Mouse (Mus musculus) layer of hippocampus, postnatal 36 days (tissue): ENCODE data around the gene Skil. TPM values are rescaled to one million over a fixed set of nuclear protein-coding genes. Genes with fewer than 3 reads are reported as not detected.

Experiments
- DNase-seq, 2 experiments: peaks; one replicate each; pipeline ENCODE4 v3.0.0; 2022
- total RNA-seq, 2 experiments: library from RNA; stranded (reverse); gene quantifications; 2 replicates each; pipeline ENCODE4 v1.2.3; 2021

Skil gene
- 10 to 100 TPM; 74.5 to 74.6 TPM for total RNA-seq

DNA sequence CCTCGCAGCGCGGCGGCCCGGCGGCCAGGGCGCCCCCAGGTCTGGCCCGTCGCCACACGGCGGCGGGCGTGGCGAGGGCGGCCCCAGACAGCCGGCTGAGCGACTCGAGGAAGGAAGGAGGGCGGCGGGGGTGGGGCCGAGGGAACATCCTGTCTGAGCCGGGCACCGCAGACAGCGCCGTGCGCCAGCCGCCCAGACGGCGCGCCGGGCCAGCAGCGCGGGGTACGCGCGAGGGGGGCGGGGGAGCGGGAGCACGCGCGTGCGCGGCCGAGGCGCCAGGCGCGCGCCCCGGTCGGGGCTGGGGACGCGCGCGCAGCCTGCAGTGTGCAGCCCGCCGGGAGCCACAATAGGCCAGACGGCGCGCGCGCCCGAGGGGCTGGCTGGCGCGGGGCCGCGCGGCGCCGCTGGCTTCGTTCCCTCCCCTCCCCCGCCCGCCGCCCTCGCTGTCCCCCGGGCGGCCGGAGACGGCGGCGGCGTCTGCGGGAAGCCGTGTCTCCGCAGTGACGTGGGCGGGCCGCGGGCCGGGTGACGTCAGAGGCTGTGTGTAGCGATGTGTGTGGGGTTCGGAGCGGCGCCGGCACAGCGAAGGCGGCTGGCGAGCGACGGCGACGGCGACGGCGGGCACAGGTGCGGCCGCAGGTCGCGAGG, at the start of gene Skil:
TSS of gene Skil (plus strand) at position 528 of the 648 bp plus-strand sequence.
- peak; percentile 90 to 92 for DNase-seq

DNA sequence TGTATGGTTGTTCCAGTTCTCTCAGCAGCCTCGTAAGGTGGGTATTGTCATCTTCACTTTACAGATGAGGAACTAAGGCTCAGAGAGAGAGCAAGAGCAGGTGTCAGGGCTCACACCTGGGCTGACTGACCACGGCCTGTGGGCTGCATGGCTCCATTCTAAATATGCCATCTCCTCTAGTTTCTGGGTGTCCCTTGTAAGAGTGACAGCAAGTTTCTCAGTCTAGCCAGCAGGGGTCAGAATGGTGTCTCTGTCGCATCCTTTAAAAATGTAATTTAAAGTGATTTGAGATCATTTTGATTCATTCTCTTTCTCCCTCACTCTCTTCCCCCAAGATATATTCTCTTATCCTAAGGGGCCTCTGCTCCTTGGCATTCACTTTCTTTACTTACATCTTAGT, 47.6 kb upstream of the Skil start:
- DNase-seq: no peak

DNA sequence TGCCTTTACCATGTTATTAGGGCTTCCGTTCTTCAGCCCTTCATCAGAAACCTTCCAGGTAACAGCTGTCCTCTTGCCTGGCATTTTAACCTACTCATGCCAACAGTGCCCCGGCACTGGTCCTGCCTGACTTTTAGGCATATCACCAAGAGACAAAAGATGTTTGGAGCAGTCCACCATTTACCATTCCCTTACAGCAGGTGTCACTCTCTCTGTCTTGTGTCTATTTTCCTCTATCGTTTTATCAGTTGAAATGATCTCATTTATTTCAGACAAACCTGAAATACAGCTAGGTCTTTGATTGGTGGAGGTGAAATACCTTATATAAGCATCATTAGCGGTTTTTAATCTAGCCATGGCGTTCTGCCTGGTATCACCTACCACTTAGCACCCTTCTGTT, 45.8 kb upstream of the Skil start:
- DNase-seq: no peak

DNA sequence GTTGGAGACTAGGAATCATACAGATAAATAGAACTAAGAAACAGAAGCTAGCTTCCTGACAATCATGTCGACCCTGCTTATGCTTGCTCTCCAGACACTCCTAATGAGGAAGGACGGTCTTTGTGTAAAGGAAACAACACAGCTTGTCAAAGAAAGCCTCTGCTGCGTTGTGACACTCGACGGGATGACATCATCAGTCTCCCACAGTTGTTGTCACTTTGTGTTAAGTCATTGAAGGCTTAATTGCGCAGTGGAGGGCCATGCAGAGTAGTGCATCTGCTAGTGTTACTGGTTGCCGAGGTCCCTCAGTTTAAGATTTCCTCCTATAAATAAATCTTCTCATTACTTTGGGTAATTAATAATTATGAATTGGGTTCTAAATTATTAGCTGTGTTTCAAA, 44.5 kb upstream of the Skil start:
- no peak for DNase-seq

DNA sequence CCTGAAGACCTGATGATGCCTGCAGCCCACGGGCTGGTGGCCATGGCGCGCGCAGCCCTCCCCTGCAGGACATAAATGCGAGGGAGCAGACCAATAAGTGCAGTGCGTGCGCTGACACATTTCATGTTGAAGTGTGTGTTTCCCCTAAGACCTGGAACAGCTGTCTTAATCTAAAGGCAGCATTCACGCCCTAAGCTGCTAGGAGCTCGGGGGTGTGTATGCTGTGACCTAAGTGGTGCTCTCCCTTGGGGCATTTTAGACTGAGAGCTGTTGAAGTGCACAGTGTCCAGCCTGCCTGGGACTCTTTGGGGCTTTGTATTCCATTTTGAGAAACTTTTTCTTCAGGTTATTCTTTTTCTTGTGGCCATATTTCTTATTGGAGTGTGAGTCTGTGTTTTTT, 43.1 kb upstream of the Skil start:
- no peak for DNase-seq

DNA sequence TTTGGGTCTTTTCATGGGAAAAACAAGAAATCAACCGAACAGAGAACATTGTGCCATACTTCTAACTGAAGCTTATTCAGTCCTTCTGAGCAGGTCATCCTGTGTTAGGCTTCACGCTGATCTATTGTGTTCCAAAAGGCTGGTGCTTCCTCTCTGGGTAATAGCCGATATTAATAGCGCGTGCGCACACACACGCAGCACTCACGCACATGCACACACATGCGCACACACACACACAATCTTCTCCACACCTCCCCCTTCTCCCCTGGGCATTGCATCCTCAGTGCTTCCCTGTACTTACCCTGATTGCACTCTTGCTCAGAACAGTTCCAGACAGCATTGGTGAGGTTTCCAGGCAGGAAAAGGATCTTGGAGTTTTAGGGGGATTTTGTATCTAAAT, 41.7 kb upstream of the Skil start:
- no peak for DNase-seq

DNA sequence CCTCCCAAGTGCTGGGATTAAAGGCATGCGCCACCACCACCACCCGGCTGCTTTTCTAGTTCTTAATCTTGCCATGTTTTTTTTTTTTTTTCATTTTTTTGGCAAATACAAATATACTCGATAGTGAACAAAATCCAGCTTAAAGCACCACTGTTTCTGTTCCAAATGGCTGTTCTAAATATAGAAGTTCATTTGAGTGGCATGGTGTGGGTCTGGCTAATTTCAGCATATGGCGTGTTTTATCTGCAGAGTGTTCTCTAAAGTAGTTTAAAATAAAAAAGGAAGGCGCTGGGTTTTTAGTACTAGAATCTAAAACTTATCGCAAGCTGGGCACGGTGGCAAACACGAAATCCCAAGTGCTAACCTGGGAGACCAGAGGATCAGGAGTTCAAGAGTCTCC, 40.0 kb upstream of the Skil start:
- DNase-seq: no peak

DNA sequence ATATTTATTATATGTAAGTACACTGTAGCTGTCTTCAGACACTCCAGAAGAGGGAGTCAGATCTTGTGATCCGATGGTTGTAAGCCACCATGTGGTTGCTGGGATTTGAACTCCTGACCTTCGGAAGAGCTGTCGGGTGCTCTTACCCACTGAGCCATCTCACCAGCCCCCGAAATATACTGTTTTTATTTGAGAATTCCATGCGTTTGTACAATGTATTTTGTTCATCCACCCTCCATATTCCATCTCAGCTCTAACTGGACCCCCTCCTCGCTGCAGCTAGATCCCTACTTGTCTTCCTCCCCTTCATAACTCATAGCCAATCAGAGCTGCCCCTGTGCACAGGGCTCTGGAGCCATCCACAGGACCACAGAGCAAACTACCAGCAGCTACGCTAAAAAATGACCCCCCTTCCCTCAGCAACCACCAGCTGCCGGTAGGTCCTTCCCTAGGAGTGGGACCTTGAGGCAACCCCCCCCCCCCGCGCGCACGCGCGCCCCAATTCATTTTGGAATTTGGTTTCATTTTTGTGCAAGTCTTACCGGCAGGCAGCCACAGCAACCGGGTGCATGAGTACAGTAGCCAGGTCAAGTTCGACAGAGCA, 38.7 kb upstream of the Skil start:
- DNase-seq: no peak

DNA sequence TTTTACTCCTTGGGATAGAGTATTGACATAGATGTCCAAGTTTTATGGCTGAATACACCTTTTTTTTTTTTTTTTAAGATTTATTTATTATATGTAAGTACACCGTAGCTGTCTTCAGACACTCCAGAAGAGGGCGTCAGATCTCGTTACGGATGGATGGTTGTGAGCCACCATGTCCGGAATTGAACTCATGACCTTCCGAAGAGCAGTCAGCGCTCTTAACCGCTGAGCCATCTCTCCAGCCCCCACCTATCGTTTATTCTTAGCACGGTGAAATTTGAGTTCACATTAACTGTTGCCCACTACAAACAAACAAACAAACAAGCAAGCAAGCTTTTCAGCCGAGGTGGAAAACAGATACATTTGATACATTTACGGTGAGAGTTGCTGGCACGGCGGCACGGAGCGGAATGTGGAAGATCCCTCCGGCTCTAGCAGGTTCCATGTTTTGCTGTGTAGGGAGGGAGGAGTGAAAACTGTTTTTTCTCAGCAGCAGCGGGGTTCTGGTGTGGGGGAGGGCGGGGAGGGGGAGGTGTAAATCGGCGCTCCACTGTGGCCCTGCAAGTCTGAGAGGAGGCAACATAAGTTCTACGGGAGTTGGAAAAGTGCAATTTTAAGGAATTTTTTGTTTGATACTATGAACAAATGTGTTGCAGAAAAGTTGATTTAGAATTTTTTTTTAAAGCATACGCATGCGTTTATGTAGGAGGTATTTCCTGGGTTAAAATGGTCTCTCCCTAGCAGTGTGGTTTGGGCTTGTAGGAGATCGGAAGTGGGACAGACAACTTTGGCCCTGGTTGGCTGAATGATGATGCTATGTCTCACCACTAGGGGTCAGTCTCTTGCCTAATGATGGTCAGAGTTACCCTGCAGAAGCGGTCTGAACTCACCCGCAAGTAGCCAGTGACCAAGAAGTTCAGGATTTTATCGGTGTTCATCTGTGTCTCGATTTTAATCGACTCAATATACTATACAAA, 37.9 kb upstream of the Skil start:
- DNase-seq: peak; percentile 53 to 67

DNA sequence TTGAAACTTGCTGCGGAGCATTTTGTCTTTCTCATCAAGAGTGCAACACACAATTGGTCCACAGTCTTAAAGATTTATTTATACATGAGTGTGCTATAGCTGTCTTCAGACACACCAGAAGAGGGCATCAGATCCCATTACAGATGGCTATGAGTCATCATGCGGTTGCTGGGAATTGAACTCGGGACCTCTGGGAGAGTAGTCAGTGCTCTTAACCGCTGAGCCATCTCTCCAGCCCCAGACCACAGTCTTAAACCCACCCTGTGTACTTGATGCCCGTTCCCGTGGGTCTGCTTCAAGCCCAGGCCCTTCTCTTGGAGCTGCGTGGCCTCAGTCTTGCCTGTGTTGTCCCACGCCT, 34.1 kb upstream of the Skil start:
- no peak for DNase-seq

DNA sequence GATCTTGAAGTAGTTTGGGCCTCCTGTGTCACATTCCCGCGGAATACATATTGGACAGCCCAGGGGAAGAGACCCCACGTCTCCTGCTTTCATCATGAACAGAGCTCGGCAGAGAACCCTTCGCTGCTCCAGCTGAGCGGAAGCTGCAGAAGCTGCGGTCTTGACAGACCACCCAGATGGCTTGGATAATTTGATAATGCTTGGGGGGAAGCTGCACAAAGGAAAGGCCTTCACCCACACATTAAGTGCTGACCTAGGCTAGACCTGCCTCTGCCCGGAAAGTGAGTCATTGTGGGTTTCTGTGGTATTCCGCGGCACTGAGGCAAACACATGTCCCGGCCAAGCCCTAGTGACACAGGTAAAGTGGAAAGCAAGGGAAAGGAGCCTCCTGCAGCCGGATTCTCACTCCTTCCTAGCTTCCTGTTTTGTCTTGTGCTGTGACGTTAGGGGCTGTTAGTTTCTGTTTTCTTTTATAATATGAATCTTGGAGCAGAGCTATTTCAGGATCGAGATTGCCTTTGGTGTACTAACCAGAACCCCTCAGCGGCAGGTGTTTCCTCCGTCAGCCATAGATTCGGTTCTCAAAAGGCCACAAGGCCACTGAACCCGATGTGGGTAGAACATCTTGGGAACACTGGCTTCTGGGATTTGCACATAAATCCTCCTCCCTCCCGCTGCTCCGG, 33.6 kb upstream of the Skil start:
- no peak for DNase-seq

DNA sequence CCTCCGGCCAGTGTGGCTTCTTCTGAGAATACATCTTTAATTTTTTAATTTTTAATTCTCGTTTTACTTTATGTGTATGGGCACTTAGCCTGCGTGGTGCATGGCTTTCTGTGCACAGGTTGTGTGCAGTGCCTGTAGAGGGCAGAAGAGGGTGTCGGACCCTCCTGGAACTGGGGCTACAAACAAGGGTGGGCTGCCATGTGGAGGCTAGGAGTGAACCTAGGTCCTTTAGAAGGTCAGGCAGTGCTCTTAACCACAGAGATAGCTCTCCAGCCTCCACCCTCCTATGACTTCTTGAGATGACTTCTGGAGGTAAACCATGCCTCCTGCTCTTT, 33.1 kb upstream of the Skil start:
- no peak for DNase-seq

DNA sequence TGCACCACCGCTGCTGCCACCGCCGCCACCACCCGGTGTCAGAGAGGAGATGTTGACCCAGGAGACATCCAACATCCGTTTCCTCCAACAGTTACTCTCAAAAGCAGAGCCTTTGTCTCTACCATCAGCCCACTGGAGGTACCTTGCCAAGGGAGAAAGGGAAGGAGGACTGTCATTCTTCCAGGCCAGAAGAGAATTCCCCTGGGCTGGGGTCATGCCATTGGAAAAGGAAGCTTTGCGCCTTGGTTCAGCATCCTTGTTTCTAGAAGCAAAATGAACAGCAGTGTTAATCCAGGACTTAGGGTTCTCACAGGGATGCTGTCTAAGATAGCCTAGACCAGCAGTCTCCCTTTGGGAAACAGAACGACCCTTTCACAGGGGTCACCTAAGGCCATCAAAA, 32.5 kb upstream of the Skil start:
- no peak for DNase-seq

DNA sequence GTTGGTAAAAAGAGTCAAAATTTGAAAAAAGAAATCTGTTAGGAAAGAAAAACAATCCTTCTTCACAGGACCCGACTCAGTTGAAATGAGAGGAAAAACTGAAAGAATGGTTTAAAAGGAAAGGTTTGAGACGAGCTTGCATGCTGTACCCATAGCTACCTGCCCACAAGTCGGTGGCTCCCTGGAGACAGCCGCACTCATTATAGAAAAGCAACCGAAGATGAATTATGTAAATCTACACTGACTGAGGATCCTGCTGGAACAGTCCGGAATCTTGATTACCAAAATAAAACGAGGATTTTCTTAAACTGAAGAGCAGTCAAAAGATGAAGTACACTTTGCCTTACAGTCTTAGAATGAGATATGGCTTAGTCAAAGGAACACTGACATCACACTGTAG, 26.4 kb upstream of the Skil start:
- no peak for DNase-seq

DNA sequence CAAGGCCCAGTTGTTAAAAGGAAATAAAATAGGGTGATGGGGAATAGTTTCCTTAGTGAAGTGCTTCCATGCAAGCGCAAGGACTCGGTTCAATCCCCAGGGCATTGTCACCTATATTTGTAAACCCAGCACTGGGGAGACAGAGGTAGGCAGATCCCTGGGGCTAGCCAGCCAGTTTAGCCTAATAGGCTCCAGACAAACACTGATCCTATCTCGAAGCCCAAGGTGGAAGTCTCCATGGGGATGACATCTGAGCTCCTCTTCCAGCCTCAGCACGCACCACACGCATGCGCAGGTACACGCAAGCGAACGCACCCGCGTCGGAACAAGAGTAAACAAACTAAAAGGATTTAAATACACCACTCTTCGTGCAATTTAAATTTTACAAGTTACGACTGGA, 23.1 kb upstream of the Skil start:
- DNase-seq: no peak

DNA sequence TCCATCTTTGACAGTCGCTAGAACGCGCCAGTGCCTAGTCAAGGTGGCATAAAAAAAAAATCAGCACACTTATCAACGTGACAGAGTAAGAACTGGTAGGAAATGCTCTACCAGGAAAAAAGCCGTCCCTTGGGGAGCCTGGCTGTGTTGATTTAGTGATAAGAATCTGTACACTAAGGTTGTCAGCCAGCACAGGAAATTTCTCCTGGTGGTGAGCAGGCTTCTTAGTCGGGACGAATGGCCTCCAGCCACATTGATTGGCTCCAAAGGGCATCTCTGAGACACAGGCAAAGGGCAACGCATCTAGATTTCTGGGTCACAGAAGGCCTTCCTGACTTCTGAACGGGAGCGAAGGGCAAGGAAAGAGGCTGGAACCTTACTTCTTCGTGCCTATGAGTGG, 19.1 kb upstream of the Skil start:
- no peak for DNase-seq

DNA sequence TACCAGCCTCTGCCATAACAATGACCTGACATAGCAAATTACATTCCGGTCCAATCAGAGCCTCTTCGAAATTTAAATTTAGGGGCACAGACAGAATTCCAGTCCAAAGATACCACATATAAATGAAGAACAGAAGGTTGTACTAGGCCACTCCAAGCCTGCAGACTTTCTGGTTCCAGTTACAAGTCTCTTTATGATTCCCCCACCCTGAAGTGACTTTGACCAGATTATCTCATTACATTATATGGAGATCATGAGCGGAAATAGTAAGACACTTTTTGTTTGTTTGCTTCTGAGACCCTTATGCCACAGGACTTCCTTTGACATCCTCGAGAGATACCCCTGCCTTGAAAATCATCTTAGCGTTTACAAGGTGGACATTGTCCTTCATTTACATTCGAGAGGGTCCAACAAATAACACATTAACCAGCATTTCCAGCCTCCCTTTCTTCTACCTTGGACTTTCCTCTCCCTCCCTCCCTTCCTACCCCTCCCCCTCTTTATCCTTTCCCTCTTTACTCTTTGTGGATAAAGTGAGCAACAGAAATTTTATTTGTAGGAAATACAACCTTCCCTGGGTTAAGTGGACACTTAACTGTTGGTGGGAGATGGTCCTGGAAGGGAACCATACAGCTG, 17.7 kb upstream of the Skil start:
- no peak for DNase-seq

DNA sequence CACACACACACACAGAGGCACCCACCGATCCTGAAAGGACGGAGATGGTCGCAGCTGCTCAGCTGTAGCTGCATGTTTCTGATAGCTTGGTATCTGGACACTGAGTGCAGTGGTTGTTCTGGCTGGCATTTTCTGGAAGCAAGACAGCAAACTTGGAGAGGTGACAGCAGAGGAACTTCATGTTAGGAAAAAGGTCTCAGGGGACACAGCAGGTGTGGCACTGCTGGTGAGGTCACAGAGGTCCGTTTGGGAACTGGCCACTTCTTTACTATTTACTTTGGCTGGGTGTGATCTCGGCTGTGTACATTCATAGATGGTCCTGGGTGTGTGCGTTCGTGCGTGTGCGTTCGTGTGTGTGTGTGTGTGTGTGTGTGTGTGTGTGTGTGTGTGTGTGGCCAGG, 15.4 kb upstream of the Skil start:
- no peak for DNase-seq

DNA sequence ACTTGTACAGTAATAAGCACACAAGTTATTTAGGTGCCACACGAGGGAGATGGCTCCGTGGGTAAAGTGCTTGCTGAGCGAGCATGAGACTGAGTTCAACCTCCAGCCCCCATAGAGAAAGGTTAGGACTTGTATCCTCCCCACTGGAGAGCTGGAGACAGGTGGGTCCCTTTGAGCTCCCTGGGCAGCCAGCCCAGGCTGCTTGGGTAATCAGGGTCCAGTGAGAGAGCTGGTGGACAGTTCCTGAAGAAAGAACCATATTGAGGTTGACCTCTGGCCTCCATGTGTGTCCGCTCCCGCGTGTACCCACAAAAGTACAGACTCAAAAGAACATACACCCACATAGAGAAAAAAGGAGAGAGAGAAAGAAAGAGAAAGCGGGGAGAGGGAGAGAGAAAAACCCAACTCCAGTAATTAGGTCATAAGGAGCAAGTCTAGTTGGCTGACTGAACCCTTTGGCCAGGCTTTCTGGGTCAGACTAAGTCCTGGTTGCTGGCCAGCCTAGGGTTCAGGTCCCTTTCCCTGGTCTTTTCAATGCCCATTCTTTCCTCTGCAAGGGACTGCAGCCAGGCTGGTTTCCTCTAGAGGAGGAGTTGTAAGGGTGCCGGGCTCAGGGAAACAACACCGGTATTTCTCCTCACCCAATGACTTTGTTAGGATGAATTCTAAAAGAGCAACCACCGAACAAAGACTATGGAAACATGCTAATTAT, 13.9 kb upstream of the Skil start:
- peak in 1 of 2 experiments; percentile 15 for DNase-seq

DNA sequence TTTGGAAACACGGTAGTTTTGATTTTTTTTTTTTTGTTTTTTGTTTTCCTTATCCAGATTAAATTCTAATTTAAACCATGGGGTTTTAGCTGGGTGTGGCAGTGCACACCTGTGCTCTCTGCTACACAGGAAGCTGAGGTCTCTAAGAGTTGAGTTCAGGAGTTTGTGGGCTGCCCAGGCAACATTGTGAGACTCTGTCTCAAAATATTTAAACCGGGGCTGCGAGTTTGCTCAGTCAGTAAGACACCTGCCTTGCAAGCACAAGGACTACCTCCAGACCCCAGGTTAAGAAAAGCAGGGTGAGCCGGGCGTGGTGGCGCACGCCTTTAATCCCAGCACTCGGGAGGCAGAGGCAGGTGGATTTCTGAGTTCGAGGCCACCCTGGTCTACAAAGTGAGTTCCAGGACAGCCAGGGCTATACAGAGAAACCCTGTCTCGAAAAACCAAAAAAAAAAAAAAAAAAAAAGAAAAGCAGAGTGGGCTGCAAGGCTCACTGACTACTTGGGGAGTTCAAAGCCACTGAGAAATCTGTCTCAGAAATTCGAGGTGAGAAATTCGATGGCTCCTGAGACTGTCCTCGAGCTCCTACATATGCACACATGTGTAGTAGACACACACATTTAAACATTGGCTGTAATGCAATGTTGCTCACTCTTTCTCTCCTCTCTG, 11.9 kb upstream of the Skil start:
- DNase-seq: no peak

DNA sequence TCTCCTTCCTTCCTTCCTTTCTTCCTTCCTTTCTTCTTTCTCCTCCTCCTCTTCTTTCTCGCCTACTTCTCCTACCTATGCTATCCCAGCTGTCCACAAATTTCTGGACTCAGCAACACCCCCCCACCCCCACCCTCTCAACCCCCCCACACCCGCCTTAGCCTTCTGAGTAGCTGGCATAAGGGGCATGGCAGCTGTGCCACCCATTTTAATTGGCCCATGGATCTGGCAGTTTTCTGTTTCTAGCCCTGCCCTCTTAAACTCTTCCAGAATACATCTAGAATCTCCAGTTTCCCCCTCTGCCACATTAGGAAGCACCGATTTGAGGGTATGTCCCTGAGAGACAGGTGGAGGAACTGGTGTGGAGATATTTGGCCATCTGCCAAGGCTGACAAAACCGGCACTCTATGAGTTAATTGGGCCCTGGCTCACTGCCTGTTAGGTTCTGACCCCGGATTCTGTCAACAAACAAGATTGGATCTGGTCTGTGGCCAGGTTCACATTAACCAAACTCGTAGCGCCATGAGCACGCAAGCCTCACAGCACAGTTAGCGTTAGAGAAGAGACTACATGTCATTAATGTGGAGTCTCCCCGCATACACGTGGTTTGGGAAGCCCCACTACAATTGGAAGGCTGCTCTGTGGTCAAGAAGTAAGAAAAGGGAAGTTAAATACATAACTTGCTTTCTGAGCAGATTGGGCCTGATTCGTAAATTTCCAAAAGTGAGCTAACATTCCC, 11.2 kb upstream of the Skil start:
- no peak for DNase-seq
